Mouse (Mus musculus) intestine, embryonic 15.5 days (tissue): ENCODE results near the gene Nup50. TPM values are rescaled to one million over a fixed set of nuclear protein-coding genes. Genes with fewer than 3 reads are reported as not detected.

Experiments
- ATAC-seq: fragments of 200-750 bp; cut with Nextera tagmentation; 2 replicates; pipeline ENCODE4 v1.8.0; 2017; ENCODE audit warnings: moderate TSS enrichment, moderate library complexity
- H3K27ac ChIP-seq: fragments of 300-500 bp; sonication (generic); 2 replicates; pipeline ENCODE4 v1.5.1; 2015; ENCODE audit warnings: mild to moderate bottlenecking, inconsistent platforms
- H3K27me3 ChIP-seq: fragments of 300-500 bp; sonication (generic); replicated peaks from 2 replicates; pipeline ENCODE4 v1.6.1; 2015; ENCODE audit warnings: inconsistent platforms
- H3K36me3 ChIP-seq: fragments of 300-500 bp; sonication (generic); 2 replicates; pipeline ENCODE4 v1.6.1; 2015; ENCODE audit warnings: inconsistent platforms
- H3K4me1 ChIP-seq: fragments of 300-500 bp; sonication (generic); replicated peaks from 2 replicates; pipeline ENCODE4 v1.6.1; 2015; ENCODE audit warnings: inconsistent platforms
- H3K4me2 ChIP-seq: fragments of 300-500 bp; sonication (generic); replicated peaks from 2 replicates; pipeline ENCODE4 v1.6.1; 2015; ENCODE audit warnings: mild to moderate bottlenecking, inconsistent platforms
- H3K4me3 ChIP-seq: fragments of 300-500 bp; sonication (generic); replicated peaks from 2 replicates; pipeline ENCODE4 v1.5.1; 2015; ENCODE audit warnings: inconsistent platforms
- H3K9ac ChIP-seq: fragments of 300-500 bp; sonication (generic); 2 replicates; pipeline ENCODE4 v1.6.1; 2015; ENCODE audit warnings: inconsistent platforms
- H3K9me3 ChIP-seq: fragments of 300-500 bp; sonication (generic); 2 replicates; pipeline ENCODE4 v1.6.1; 2016; ENCODE audit warnings: inconsistent platforms
- WGBS: fragments of 180-500 bp; shearing (Covaris S2); methylation state at CpG from one replicate; pipeline ENCODE4 v1.1.7; 2015; 5-methylcytosine and 5-hydroxymethylcytosine counted together
- polyA plus RNA-seq: library from polyadenylated mRNA; unstranded; fragments of >200 nt; fragmentation: Nextera tagmentation; extraction: Ambion mirVana; gene quantifications from 2 replicates; pipeline ENCODE4 v1.2.1, GENCODE M21; 2015

The Nup50 gene
- polyA plus RNA-seq, 1 experiment from 2014 or later, result 40.4 TPM

DNA sequence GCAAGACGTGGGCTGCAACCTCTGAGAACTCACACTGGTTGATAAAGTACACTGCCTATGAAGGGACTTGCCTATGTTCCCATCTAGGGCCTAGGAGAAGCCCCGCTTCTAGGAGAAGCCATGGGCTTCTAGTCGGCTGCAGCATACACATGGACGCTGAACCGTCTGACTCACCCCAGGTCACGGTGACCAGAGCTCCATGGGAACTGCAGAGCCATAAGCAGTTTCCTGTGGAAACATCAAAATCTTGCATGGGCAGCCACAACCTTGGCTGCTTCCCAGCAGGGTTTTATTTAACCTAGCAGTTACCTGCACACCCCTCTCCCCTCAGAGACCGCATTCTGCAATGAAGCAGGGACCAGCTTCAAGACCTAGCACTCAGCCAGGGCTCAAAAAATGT lies 60.5 kb downstream of the Nup50 start:
- Histone ChIP-seq H3K9ac (no peak overlapping the region), H3K36me3 (no peaks in the 10 kb centered on the region), H3K4me1 (peaks cover 21% of the 10 kb centered on the region), H3K27me3 (no peaks in the 10 kb centered on the region), H3K4me2 (no peak overlapping the region), H3K9me3 (no peaks in the 10 kb centered on the region), H3K27ac (no peak overlapping the region), H3K4me3 (no peak overlapping the region)
- WGBS, result 72% methylated on average over 7 of the region's 7 CpGs
- no peak for ATAC-seq

- no peak overlapping the region for H3K4me2 ChIP-seq
- H3K4me1 ChIP-seq, result peaks cover 25% of the 10 kb centered on the region
- 90% methylated on average over 12 of the region's 12 CpGs for WGBS
- H3K9me3 ChIP-seq, result no peaks in the 10 kb centered on the region
- H3K27me3 ChIP-seq, result no peaks in the 10 kb centered on the region
- H3K9ac ChIP-seq, result no peak overlapping the region
- H3K4me3 ChIP-seq, result no peak overlapping the region
- H3K27ac ChIP-seq, result no peak overlapping the region
- H3K36me3 ChIP-seq, result no peaks in the 10 kb centered on the region
- no peak for ATAC-seq
Measured at GRCm38 (mm10) chr15:84985516-84986160, 62.4 kb downstream of the Nup50 start.

DNA sequence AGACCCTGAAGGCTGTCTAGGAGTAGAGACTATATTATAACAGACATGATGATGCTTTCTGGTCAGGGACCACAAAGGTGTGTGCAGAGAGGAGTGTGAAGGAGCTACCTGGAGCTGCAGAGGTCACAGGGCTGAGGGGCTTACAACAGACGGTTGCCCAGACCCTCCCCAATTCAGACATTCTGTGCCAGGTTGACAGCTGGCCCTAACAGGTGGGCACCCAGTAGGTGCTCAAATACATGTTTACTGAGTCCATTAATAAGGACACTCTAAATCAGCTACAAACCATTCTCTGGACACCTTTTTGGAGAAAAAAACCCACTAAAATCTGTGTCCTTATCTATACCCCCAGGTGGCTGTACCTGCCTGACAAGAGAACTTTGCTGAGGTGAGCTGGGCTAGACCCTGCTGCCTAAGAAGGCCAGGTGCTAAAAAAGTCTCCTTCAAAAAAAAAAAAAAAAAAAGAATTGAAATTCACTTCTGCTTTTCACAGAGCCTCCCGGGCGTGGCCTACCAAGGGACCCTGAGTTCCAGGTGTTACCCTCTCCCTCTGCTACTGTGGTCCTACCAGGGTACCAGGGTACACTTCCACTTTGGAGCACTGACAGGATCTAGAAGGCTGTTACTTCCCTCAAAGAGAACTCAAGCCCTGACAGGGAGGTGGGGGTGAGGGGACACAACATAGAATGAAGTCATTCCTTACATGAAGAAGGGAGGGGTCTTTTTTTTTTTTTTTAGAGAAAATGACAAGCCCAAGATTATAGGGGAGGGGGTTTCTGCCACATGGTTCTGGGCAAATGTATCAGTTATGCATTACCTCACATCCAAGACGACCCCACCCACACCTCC lies 63.2 kb downstream of the Nup50 start:
- peaks cover 25% of the 10 kb centered on the region for H3K4me1 ChIP-seq
- no peaks in the 10 kb centered on the region for H3K9me3 ChIP-seq
- no peak for ATAC-seq
- peak overlapping the region; percentile 85 for H3K4me3 ChIP-seq
- no peaks in the 10 kb centered on the region for H3K27me3 ChIP-seq
- 68% methylated on average over 4 of the region's 4 CpGs for WGBS
- H3K4me2 ChIP-seq, result peak overlapping the region; percentile 84
- H3K36me3 ChIP-seq, result no peaks in the 10 kb centered on the region
- H3K9ac ChIP-seq, result peak overlapping the region; percentile 91
- H3K27ac ChIP-seq, result no peak overlapping the region

- Histone ChIP-seq H3K4me3 (peak overlapping the region; percentile 85), H3K4me1 (peaks cover 25% of the 10 kb centered on the region), H3K4me2 (peak overlapping the region; percentile 84), H3K36me3 (no peaks in the 10 kb centered on the region), H3K27ac (peak overlapping the region; percentile 75), H3K9me3 (no peaks in the 10 kb centered on the region), H3K27me3 (no peaks in the 10 kb centered on the region), H3K9ac (peak overlapping the region; percentile 91)
- under 1% methylated on average over 46 of the region's 53 CpGs for WGBS
- peak; percentile 74 for ATAC-seq
Measured at GRCm38 (mm10) chr15:84987020-84987815, 64.0 kb downstream of the Nup50 start.

DNA sequence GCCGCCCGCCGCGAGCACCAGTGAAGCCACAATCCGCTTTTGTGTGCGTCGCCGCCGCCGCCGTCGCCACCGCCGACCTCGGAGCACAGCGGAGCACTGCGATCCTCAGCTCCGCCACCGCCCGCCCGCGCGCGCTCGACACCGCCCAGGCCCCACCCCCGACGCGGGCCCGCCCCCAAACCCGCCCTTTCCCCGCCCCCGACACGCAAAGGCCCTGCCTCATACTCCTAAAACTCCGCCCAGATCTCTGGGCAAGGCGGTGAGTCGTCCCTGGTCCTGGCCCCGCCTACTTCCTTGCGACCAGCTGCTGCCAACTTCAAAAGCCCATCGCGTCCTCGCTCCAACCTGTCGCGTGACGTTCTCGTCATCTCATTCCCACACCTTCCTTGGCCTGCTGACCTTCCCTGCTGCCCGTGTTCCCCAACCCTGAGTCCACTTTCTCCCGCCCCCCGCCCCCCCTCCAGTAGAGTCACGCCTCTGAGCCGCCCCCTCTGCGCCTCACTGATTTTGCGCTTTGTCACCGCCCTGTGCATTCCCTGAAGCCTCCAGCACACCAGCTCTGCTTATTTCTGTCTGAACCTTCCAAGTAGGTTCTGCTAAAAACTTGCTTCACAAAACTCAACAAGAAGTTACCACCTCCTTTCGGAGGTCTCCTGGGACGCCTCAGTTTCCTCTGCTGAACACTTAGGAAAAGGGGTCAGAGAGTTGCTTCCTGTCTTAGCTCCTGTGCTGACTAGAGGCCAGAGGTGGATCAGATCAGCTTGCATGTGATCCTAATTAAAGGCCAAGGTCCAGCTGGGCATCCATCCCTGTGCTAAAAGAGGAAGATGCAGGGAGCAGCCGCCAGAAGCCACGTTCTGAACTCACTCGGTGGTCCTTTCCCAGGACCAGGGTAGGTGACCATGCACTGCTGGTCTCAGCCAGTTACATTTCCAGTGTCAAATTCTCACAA lies 64.9 kb downstream of the Nup50 start, which contains the start of gene 5031439G07Rik:
TSS of gene 5031439G07Rik (minus strand) at position 678 of the 952 bp plus-strand sequence.
- Histone ChIP-seq H3K4me2 (peak within 1 kb of the TSS; percentile 84), H3K4me3 (peak within 1 kb of the TSS; percentile 85), H3K36me3 (no peaks in the 10 kb centered on the region), H3K9me3 (no peaks in the 10 kb centered on the region), H3K27me3 (no peaks in the 10 kb centered on the region), H3K9ac (peak within 1 kb of the TSS; percentile 91), H3K4me1 (peaks cover 20% of the 10 kb centered on the region), H3K27ac (peak within 1 kb of the TSS; percentile 75)
- ATAC-seq, result peak; percentile 96
- under 1% methylated on average over 45 of the region's 59 CpGs for WGBS

DNA sequence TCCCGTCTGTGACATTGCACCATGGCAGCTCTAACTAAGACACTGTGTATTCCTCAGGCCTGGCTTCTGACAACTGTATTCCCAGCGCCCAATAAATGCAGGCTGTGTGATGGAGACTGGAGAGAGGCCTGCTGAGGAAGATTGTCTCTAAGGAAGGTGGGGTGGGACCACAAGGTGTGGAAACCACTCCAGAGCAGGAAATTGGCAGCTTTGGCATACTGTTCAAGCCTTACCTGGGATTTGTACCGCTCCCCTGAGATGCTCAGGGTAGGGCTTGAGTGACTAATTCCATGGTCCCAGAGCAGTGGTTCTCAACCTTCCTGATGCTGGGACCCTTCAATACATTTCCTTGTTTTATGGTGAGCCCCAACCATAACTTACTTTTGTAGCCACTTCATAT lies 65.9 kb downstream of the Nup50 start:
- 79% methylated on average over 3 of the region's 3 CpGs for WGBS
- Histone ChIP-seq H3K4me2 (no peak overlapping the region; the same call in 1 of the 2 replicates), H3K27me3 (no peaks in the 10 kb centered on the region), H3K4me1 (peaks cover 15% of the 10 kb centered on the region), H3K9ac (no peak overlapping the region), H3K9me3 (no peaks in the 10 kb centered on the region), H3K4me3 (no peak overlapping the region), H3K27ac (no peak overlapping the region), H3K36me3 (no peaks in the 10 kb centered on the region)
- no peak for ATAC-seq

GRCm38 (mm10) chr15:84989771-84990170 lies 66.6 kb downstream of the Nup50 start:
- no peak for ATAC-seq
- H3K4me2 ChIP-seq, result no peak overlapping the region
- H3K9ac ChIP-seq, result no peak overlapping the region
- 74% methylated on average over 7 of the region's 7 CpGs for WGBS
- no peaks in the 10 kb centered on the region for H3K27me3 ChIP-seq
- H3K4me1 ChIP-seq, result peaks cover 15% of the 10 kb centered on the region
- no peaks in the 10 kb centered on the region for H3K9me3 ChIP-seq
- no peak overlapping the region for H3K27ac ChIP-seq
- no peaks in the 10 kb centered on the region for H3K36me3 ChIP-seq
- no peak overlapping the region for H3K4me3 ChIP-seq

Other genes with a start within 250 kb of the Nup50 start
- gene Arhgap8, start 203.4 kb upstream of the Nup50 start, polyA plus RNA-seq, result 12.5 and 14.1 TPM in 2 replicates
- gene Phf21b, start 67.4 kb upstream of the Nup50 start, polyA plus RNA-seq, result 0.76 and 1.6 TPM in 2 replicates
- 0.58 and 0.71 TPM in 2 replicates for gene Gm29666, start 3.4 kb upstream of the Nup50 start, polyA plus RNA-seq
- gene 5031439G07Rik, start 65.1 kb downstream of the Nup50 start, polyA plus RNA-seq, result 9.6 and 12.6 TPM in 2 replicates
- gene Upk3a, start 93.7 kb downstream of the Nup50 start, polyA plus RNA-seq, result 1.5 and 2.1 TPM in 2 replicates
- 29.2 and 29.9 TPM in 2 replicates for gene Fam118a, start 105.5 kb downstream of the Nup50 start, polyA plus RNA-seq
- gene Smc1b, start 208.6 kb downstream of the Nup50 start, polyA plus RNA-seq, result 0.11 and 0.21 TPM in 2 replicates
- gene Ribc2, start 208.7 kb downstream of the Nup50 start, polyA plus RNA-seq, result 0.08 and 0.19 TPM in 2 replicates